Mouse (Mus musculus) ES-Bruce4 (cell line): ENCODE measurements around the gene Doc2g. TPM values are rescaled to one million over a fixed set of nuclear protein-coding genes. Genes with fewer than 3 reads are reported as not detected.
A peak's percentile ranks its signal among the peaks of the same experiment; 100 is the strongest.
"Not testable (repeated sequence)": the region's sequence is repeated elsewhere in the genome, so short reads cannot be mapped to it uniquely, and the experiment has no call there.

ENCODE experiments used
- H3K27ac ChIP-seq: 2 replicates; pipeline ENCODE4 v1.5.1; 2012; ENCODE audit warnings: low read length, inconsistent platforms; ENCODE audit not compliant: insufficient read depth
- H3K27me3 ChIP-seq: 2 replicates; pipeline ENCODE4 v1.6.1; 2012; ENCODE audit warnings: mild to moderate bottlenecking, low read length, inconsistent platforms; ENCODE audit not compliant: control insufficient read depth, poor library complexity, insufficient read depth, severe bottlenecking
- H3K36me3 ChIP-seq: 2 replicates; pipeline ENCODE4 v1.6.1; 2012; ENCODE audit warnings: inconsistent platforms, mild to moderate bottlenecking, low read length, moderate library complexity; ENCODE audit not compliant: control insufficient read depth, poor library complexity, insufficient read depth, severe bottlenecking
- H3K4me1 ChIP-seq: one replicate; pipeline ENCODE4 v1.8.1; 2011; ENCODE audit warnings: low read length; ENCODE audit not compliant: control insufficient read depth, insufficient read depth
- H3K4me3 ChIP-seq: 2 replicates; pipeline ENCODE4 v1.5.1; 2011; ENCODE audit warnings: low read depth, mild to moderate bottlenecking, low read length
- H3K9ac ChIP-seq: 2 replicates; pipeline ENCODE4 v1.6.1; 2012; ENCODE audit warnings: low read depth, mild to moderate bottlenecking, inconsistent platforms; ENCODE audit not compliant: poor library complexity, severe bottlenecking
- H3K9me3 ChIP-seq: replicated peaks from 2 replicates; pipeline ENCODE4 v1.6.1; 2012; ENCODE audit warnings: mild to moderate bottlenecking, low read length, inconsistent platforms; ENCODE audit not compliant: control insufficient read depth, poor library complexity, insufficient read depth, severe bottlenecking
- CTCF ChIP-seq: IDR thresholded peaks from one replicate; pipeline ENCODE4 v1.8.1; 2011; ENCODE audit warnings: low read depth, low read length
- EP300 ChIP-seq: IDR thresholded peaks from 2 replicates; pipeline ENCODE4 v1.6.1; 2011; ENCODE audit warnings: low read depth, low read length; ENCODE audit not compliant: insufficient read depth
- POLR2A ChIP-seq: IDR thresholded peaks from one replicate; pipeline ENCODE4 v1.8.1; 2011; ENCODE audit warnings: low read length; ENCODE audit not compliant: insufficient read depth
- polyA plus RNA-seq: library from polyadenylated mRNA; stranded (reverse); fragments of >200 nt; gene quantifications from 2 replicates; pipeline ENCODE4 v1.2.4, GENCODE M21; 2011; ENCODE audit warnings: low read depth; ENCODE audit not compliant: missing spikeins, insufficient read depth, insufficient read length

The Doc2g gene
- polyA plus RNA-seq, 1 experiment: 3.6 TPM

GRCm38 (mm10) chr19:4032668-4033067, 29.6 kb downstream of the Doc2g start:
- Histone ChIP-seq H3K9me3 (no peaks in the 10 kb centered on the region), H3K27me3 (no peaks in the 10 kb centered on the region), H3K27ac (no peak overlapping the region), H3K4me3 (no peak overlapping the region), H3K4me1 (no peaks in the 10 kb centered on the region), H3K36me3 (no peaks in the 10 kb centered on the region), H3K9ac (no peak overlapping the region)
- TF ChIP-seq EP300: no peak
- TF ChIP-seq POLR2A: no peak
- TF ChIP-seq CTCF: no peak

- H3K27ac ChIP-seq: no peak overlapping the region
- H3K27me3 ChIP-seq: no peaks in the 10 kb centered on the region
- H3K9ac ChIP-seq: no peak overlapping the region
- no peaks in the 10 kb centered on the region for H3K9me3 ChIP-seq
- no peaks in the 10 kb centered on the region for H3K36me3 ChIP-seq
- no peak overlapping the region for H3K4me3 ChIP-seq
- TF ChIP-seq POLR2A (no peak), CTCF (no peak), EP300 (no peak)
- no peaks in the 10 kb centered on the region for H3K4me1 ChIP-seq
These were observed 30.2 kb downstream of the Doc2g start for GRCm38 (mm10) chr19:4033298-4033697.

- Histone ChIP-seq H3K9ac (no peak overlapping the region), H3K9me3 (no peaks in the 10 kb centered on the region), H3K27ac (no peak overlapping the region), H3K27me3 (no peaks in the 10 kb centered on the region), H3K4me1 (no peaks in the 10 kb centered on the region), H3K36me3 (no peaks in the 10 kb centered on the region), H3K4me3 (no peak overlapping the region)
- TF ChIP-seq POLR2A (no peak), EP300 (no peak), CTCF (no peak)
These were observed 30.6 kb downstream of the Doc2g start for GRCm38 (mm10) chr19:4033742-4034141.

DNA sequence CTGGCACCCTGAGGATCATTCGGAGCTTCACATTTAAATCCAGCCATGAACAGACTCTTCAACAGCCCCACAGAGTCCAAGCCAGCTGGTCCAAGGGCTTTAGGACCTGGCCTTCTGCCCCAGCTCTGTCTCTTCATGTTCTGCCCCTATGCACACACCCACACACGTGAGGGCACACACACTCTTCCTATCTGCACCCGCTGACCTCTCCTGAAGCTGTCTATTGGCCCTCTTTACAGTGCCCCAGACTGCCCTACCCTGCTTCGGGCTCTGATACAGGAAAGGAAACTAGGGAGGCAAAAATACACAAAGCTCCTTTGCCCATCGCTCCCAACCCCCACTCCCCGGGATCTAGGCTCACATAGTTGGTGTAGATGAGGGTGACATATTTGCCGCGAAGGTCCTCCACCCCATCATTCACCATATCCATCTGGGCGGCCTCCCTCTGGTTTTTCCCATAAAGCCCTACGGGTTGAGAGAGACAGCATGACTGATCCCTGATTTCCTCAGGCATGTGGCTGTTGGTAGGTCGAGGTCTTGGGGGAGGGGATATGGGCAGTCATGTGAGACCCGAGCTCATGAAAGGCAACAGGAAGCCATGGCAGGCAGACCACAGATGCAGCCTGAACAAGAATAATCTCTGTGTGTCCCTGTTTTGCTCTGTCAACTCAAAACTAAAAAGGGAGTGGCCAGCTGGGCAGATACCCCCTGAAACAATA, 33.4 kb downstream of the Doc2g start:
- Histone ChIP-seq H3K9ac (no peak overlapping the region), H3K27ac (no peak overlapping the region), H3K9me3 (no peaks in the 10 kb centered on the region), H3K27me3 (no peaks in the 10 kb centered on the region), H3K4me1 (no peaks in the 10 kb centered on the region), H3K4me3 (no peak overlapping the region), H3K36me3 (no peaks in the 10 kb centered on the region)
- no peak for TF ChIP-seq EP300
- TF ChIP-seq POLR2A: no peak
- no peak for TF ChIP-seq CTCF

DNA sequence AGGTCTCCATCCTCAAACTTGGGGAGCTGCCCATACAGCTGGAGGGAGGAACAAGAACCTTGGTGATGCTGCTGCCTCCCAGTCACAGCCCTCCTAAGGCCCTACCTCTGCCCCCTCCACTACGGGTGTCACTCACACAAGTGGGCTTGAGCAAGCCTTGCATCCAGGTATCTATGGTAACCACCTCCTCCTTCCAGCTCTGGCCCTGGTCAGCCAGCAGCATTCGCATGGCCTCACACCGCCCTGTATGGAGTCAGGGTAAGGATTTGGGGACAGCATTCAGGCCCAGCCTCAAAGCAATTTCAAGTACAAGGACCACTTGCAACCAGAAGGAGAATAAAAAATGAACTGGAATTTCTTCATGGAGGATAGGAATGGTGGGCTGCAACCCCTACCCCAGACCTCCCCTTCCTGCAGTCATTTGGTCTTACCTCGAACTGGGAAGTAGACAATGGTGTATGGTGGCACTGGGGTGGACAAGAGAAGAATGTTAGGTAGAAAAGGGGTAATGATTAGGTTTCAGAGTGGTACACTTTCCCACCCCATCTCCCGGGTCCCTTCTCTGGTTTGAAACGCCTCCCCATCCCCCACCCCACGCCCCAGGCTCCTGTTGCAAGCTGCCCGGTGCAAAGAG, 34.2 kb downstream of the Doc2g start:
- H3K9ac ChIP-seq: peak overlapping the region; percentile 68
- not testable (repeated sequence) for H3K9me3 ChIP-seq, H3K36me3 ChIP-seq, H3K27ac ChIP-seq, H3K4me1 ChIP-seq, H3K27me3 ChIP-seq
- H3K4me3 ChIP-seq: peak overlapping the region; percentile 87

- H3K4me1 ChIP-seq: no peaks in the 10 kb centered on the region
- H3K27ac ChIP-seq: no peak within 1 kb of the TSS
- no peaks in the 10 kb centered on the region for H3K36me3 ChIP-seq
- H3K9ac ChIP-seq: peak within 1 kb of the TSS; percentile 68
- no peaks in the 10 kb centered on the region for H3K9me3 ChIP-seq
- H3K4me3 ChIP-seq: peak within 1 kb of the TSS; percentile 87
- H3K27me3 ChIP-seq: no peaks in the 10 kb centered on the region
- no peak for TF ChIP-seq CTCF
- TF ChIP-seq POLR2A: peak; percentile 69
These were observed 34.7 kb downstream of the Doc2g start, which contains the start of gene Gstp1 for GRCm38 (mm10) chr19:4037788-4038232. TSS of gene Gstp1 (minus strand) at chr19:4037985.

DNA sequence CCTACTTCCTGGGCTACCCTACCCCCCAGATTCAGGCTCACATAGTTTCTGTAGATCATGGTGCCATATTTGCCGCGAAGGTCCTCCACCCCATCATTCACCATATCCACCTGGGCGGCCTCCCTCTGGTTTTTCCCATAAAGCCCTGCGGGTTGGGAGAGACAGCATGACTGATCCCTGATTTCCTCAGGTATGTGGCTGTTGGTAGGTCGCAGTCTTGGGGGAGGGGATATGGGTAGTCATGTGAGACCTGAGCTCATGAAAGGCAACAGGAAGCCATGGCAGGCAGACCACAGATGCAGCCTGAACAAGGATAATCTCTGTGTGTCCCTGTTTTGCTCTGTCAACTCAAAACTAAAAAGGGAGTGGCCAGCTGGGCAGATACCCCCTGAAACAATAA, 37.8 kb downstream of the Doc2g start:
- H3K27ac ChIP-seq, H3K27me3 ChIP-seq, H3K9ac ChIP-seq, H3K4me1 ChIP-seq, H3K4me3 ChIP-seq, H3K36me3 ChIP-seq: not testable (repeated sequence)
- peaks cover 15% of the 10 kb centered on the region for H3K9me3 ChIP-seq

DNA sequence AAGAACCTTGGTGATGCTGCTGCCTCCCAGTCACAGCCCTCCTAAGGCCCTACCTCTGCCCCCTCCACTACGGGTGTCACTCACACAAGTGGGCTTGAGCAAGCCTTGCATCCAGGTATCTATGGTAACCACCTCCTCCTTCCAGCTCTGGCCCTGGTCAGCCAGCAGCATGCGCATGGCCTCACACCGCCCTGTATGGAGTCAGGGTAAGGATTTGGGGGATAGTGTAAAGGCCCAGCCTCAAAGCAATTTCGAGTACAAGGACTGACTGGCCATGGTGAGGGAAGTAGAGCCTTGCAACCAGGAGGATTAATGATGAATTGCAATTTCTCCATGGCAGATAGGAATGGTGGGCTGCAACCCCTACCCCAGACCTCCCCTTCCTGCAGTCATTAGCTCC, 38.4 kb downstream of the Doc2g start:
- not testable (repeated sequence) for H3K4me1 ChIP-seq, H3K27me3 ChIP-seq, H3K27ac ChIP-seq, H3K36me3 ChIP-seq
- H3K4me3 ChIP-seq: peak overlapping the region; percentile 63
- H3K9me3 ChIP-seq: peaks cover 15% of the 10 kb centered on the region
- 0 out of 2 replicates have a peak overlapping the region, but pooled peaks have one; percentile 4 for H3K9ac ChIP-seq
